Mouse (Mus musculus) forebrain, embryonic 10.5 days (tissue): ENCODE measurements at regions not wholly inside any gene's neighbourhood (a gene's known extent, or its start where the extent isn't known, plus 50 kb on each side); places are given as distances from the start of the nearest gene placed in this dataset.

ENCODE experiments used
- DNase-seq: peaks from one replicate; pipeline ENCODE4 v3.0.0-alpha.2; 2017; ENCODE audit warnings: low spot score; ENCODE audit errors: extremely low spot score
- H3K27ac ChIP-seq: fragments of 300-500 bp; sonication (generic); 2 replicates; pipeline ENCODE4 v1.5.1; 2016; ENCODE audit warnings: mild to moderate bottlenecking
- H3K27me3 ChIP-seq: fragments of 300-500 bp; sonication (generic); 2 replicates; pipeline ENCODE4 v1.6.1; 2016; ENCODE audit warnings: mild to moderate bottlenecking; ENCODE audit not compliant: poor library complexity, severe bottlenecking
- H3K36me3 ChIP-seq: fragments of 300-500 bp; sonication (generic); replicated peaks from 2 replicates; pipeline ENCODE4 v1.6.1; 2016; ENCODE audit warnings: mild to moderate bottlenecking, moderate library complexity
- H3K4me1 ChIP-seq: fragments of 300-500 bp; sonication (generic); 2 replicates; pipeline ENCODE4 v1.6.1; 2016
- H3K4me3 ChIP-seq: fragments of 300-500 bp; sonication (generic); 2 replicates; pipeline ENCODE4 v1.5.1; 2016; ENCODE audit warnings: mild to moderate bottlenecking, moderate library complexity
- H3K9me3 ChIP-seq: fragments of 300-500 bp; sonication (generic); 2 replicates; pipeline ENCODE4 v1.6.1; 2016; ENCODE audit warnings: mild to moderate bottlenecking, moderate library complexity
- WGBS: fragments of 180-500 bp; shearing (Covaris S2); methylation state at CpG from one replicate; pipeline ENCODE4 v1.1.7; 2016; 5-methylcytosine and 5-hydroxymethylcytosine counted together

- H3K27ac ChIP-seq, result no peak overlapping the region
- WGBS, result 89% methylated on average over 8 of the region's 8 CpGs
- no peak overlapping the region for H3K4me3 ChIP-seq
- H3K27me3 ChIP-seq, result 0 out of 2 replicates have a peak, but pooled peaks cover 4% of the 10 kb centered on the region
- H3K4me1 ChIP-seq, result peaks cover 21% of the 10 kb centered on the region
- H3K9me3 ChIP-seq, result no peaks in the 10 kb centered on the region
- no peak for DNase-seq
- H3K36me3 ChIP-seq, result no peaks in the 10 kb centered on the region
These were observed 375.2 kb downstream of the Rps24 start for GRCm38 (mm10) chr14:24862171-24862570.

GRCm38 (mm10) chr14:24862661-24863060, 375.7 kb downstream of the Rps24 start:
- no peaks in the 10 kb centered on the region for H3K36me3 ChIP-seq
- 88% methylated on average over 7 of the region's 7 CpGs for WGBS
- H3K27me3 ChIP-seq, result 0 out of 2 replicates have a peak, but pooled peaks cover 4% of the 10 kb centered on the region
- DNase-seq, result no peak
- no peak overlapping the region for H3K27ac ChIP-seq
- H3K4me3 ChIP-seq, result no peak overlapping the region
- no peaks in the 10 kb centered on the region for H3K9me3 ChIP-seq
- H3K4me1 ChIP-seq, result peaks cover 21% of the 10 kb centered on the region

- Histone ChIP-seq H3K9me3 (no peaks in the 10 kb centered on the region), H3K27ac (no peak overlapping the region), H3K36me3 (no peaks in the 10 kb centered on the region), H3K4me1 (peaks cover 21% of the 10 kb centered on the region), H3K27me3 (0 out of 2 replicates have a peak, but pooled peaks cover 4% of the 10 kb centered on the region), H3K4me3 (no peak overlapping the region)
- DNase-seq, result no peak
- 82% methylated on average over 8 of the region's 8 CpGs for WGBS
These were observed 376.2 kb downstream of the Rps24 start for GRCm38 (mm10) chr14:24863116-24863515.

DNA sequence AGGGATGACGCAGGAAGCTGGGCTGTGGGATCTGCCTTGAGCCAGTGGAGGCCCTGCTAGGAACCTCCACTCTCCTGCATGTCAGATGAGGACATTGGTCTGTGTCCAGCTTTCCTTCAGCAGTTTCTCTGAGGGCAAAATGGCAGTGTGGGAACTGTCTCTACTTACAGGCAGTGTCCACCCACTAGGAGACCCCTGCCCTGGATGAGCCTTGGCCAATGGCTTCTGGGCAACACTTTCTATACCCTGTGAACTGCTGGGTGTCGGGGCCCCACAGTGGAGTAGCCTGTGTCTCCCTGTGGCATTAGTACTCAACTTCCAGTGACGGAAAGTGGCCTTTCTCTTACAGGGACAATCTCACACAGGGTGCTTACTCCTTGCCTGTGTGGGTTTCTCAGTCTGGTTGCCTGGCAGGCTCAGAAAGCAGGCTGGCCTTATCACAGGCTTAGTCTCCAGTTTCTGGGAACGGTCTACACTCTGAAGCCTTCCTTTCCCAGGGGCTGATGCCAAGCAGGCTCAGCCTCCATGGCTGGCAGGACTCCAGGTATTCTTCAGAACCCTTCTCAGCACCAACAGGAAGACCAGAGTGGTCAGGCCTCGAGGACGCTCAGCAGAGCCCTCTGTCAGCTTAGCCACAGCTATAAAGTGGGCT, 378.8 kb downstream of the Rps24 start:
- 89% methylated on average over 6 of the region's 6 CpGs for WGBS
- Histone ChIP-seq H3K27me3 (0 out of 2 replicates have a peak, but pooled peaks cover 4% of the 10 kb centered on the region), H3K36me3 (no peaks in the 10 kb centered on the region), H3K9me3 (no peaks in the 10 kb centered on the region), H3K4me3 (no peak overlapping the region), H3K27ac (peak overlapping the region; percentile 45), H3K4me1 (peaks cover 16% of the 10 kb centered on the region)
- no peak for DNase-seq

DNA sequence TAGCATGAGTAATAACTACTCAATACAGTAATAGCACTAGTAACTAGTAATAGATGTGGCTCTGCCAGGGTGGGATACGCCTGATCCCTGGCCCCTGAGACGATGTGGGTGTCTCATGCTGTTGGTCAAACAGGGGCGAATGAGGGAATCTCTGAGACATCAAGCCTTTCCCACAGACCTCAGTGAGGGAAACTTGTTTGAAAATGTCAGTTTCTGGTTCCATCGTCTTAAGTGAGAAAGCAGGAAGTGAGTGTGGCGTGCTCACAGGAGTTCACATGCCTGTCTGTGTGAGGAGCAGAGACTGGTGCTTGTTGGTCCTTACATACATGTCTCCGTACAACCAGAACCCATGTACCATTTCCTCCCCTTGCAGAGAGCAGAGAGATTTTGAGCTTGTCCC, 380.9 kb downstream of the Rps24 start:
- no peaks in the 10 kb centered on the region for H3K9me3 ChIP-seq
- no peak for DNase-seq
- 93% methylated on average over 6 of the region's 6 CpGs for WGBS

GRCm38 (mm10) chr14:24868756-24869155, 381.8 kb downstream of the Rps24 start:
- no peak overlapping the region for H3K27ac ChIP-seq
- WGBS, result 86% methylated on average over 6 of the region's 6 CpGs
- H3K36me3 ChIP-seq, result no peaks in the 10 kb centered on the region
- no peak for DNase-seq
- H3K9me3 ChIP-seq, result no peaks in the 10 kb centered on the region
- H3K4me1 ChIP-seq, result peaks cover 15% of the 10 kb centered on the region
- no peak overlapping the region for H3K4me3 ChIP-seq
- no peaks in the 10 kb centered on the region for H3K27me3 ChIP-seq

More for the DNA sequence above, 380.9 kb downstream of the Rps24 start:
- H3K4me3 ChIP-seq, result no peak overlapping the region
- 0 out of 2 replicates have a peak, but pooled peaks cover 4% of the 10 kb centered on the region for H3K27me3 ChIP-seq
- H3K36me3 ChIP-seq, result no peaks in the 10 kb centered on the region
- peaks cover 19% of the 10 kb centered on the region for H3K4me1 ChIP-seq
- H3K27ac ChIP-seq, result no peak overlapping the region

- Histone ChIP-seq H3K9me3 (no peaks in the 10 kb centered on the region), H3K27ac (no peak overlapping the region), H3K27me3 (no peaks in the 10 kb centered on the region; the same call in 1 of the 2 replicates), H3K4me1 (peaks cover 16% of the 10 kb centered on the region), H3K36me3 (no peaks in the 10 kb centered on the region), H3K4me3 (no peak overlapping the region)
- no peak for DNase-seq
- WGBS, result 93% methylated on average over 3 of the region's 3 CpGs
These were observed 383.3 kb downstream of the Rps24 start for GRCm38 (mm10) chr14:24870246-24870645.

GRCm38 (mm10) chr14:24871392-24871998, 384.6 kb downstream of the Rps24 start:
- no peaks in the 10 kb centered on the region; the same call in 1 of the 2 replicates for H3K27me3 ChIP-seq
- H3K4me1 ChIP-seq, result peaks cover 23% of the 10 kb centered on the region
- no peak for DNase-seq
- WGBS, result 82% methylated on average over 10 of the region's 10 CpGs
- H3K4me3 ChIP-seq, result no peak overlapping the region
- H3K9me3 ChIP-seq, result no peaks in the 10 kb centered on the region
- no peaks in the 10 kb centered on the region for H3K36me3 ChIP-seq
- 0 out of 2 replicates have a peak overlapping the region, but pooled peaks have one; percentile 31 for H3K27ac ChIP-seq

- WGBS, result 44% methylated on average over 3 of the region's 3 CpGs
- Histone ChIP-seq H3K27me3 (no peaks in the 10 kb centered on the region; the same call in 1 of the 2 replicates), H3K4me3 (no peak overlapping the region), H3K9me3 (no peaks in the 10 kb centered on the region), H3K36me3 (no peaks in the 10 kb centered on the region), H3K27ac (no peak overlapping the region), H3K4me1 (peaks cover 27% of the 10 kb centered on the region)
- no peak for DNase-seq
These were observed 386.0 kb downstream of the Rps24 start for GRCm38 (mm10) chr14:24872931-24873330.

DNA sequence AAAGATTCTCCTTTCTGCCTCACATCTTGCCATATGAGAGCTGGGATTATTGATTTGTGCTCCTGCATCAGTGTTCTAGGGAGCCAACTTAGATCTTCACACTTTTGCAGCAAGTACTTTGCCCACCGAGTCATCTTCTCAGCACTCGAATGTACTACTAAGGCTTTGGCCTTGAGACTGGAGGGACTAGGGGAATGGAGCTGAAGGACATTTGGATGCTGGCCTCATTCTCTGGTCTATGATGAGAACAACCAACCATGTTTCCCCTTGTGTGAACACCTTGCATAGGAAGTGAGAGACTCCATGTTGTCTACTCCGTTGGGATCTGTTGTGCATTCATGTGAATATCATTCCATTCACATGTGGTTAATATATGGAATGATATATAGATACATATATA, 386.5 kb downstream of the Rps24 start:
- DNase-seq, result no peak
- H3K27ac ChIP-seq, result no peak overlapping the region
- H3K4me1 ChIP-seq, result peaks cover 27% of the 10 kb centered on the region
- no peaks in the 10 kb centered on the region for H3K36me3 ChIP-seq
- H3K27me3 ChIP-seq, result no peaks in the 10 kb centered on the region; the same call in 1 of the 2 replicates
- no peaks in the 10 kb centered on the region for H3K9me3 ChIP-seq
- H3K4me3 ChIP-seq, result no peak overlapping the region
- WGBS, result 90% methylated on average over 3 of the region's 3 CpGs

DNA sequence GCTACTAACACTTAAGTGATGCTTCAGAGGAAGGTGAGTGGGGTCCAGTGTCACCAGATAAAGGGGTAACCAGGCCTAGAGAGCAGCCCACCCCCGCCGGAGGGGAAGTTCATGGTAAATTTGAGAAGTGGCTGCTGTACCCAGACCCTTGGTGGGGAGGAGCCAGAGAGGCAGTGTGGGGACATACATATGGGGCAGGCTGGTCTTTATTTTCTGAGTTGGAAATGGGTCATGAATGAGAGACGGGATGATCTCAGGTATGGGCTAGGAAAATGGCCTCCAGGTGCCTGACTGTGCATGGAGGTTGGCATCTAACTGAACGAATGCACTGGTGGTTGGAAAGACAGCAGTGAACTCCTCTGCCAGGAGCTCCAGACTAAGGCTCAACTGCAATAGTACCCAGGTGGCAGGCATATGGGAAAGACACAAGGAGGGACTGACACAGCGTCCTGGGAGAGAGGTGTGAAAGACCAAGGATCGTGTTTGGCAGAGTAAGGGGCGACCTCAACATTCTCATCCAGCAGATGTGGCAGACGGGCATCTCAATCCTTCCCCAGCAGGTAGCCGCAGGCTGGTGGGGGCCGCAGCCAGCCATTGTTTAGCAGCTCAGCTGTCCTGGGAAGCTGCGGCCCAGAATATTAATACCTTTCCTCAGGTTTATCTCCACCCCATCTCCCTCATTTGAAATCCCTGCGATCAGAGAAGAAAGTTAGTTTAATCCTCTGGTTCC, 387.7 kb downstream of the Rps24 start:
- Histone ChIP-seq H3K36me3 (no peaks in the 10 kb centered on the region), H3K27ac (peak overlapping the region; percentile 22), H3K4me1 (peaks cover 27% of the 10 kb centered on the region), H3K27me3 (no peaks in the 10 kb centered on the region; the same call in 1 of the 2 replicates), H3K9me3 (no peaks in the 10 kb centered on the region), H3K4me3 (no peak overlapping the region)
- 56% methylated on average over 12 of the region's 12 CpGs for WGBS
- DNase-seq, result no peak

- 53% methylated on average over 8 of the region's 8 CpGs for WGBS
- Histone ChIP-seq H3K27me3 (no peaks in the 10 kb centered on the region; the same call in 1 of the 2 replicates), H3K9me3 (no peaks in the 10 kb centered on the region), H3K36me3 (no peaks in the 10 kb centered on the region), H3K27ac (0 out of 2 replicates have a peak overlapping the region, but pooled peaks have one; percentile 22), H3K4me1 (peaks cover 27% of the 10 kb centered on the region), H3K4me3 (no peak overlapping the region)
- no peak for DNase-seq
These were observed 388.2 kb downstream of the Rps24 start for GRCm38 (mm10) chr14:24875156-24875545.

- no peaks in the 10 kb centered on the region; the same call in 1 of the 2 replicates for H3K27me3 ChIP-seq
- WGBS, result 76% methylated on average over 6 of the region's 6 CpGs
- peak overlapping the region; percentile 72 for H3K27ac ChIP-seq
- no peaks in the 10 kb centered on the region for H3K9me3 ChIP-seq
- no peaks in the 10 kb centered on the region for H3K36me3 ChIP-seq
- peaks cover 27% of the 10 kb centered on the region for H3K4me1 ChIP-seq
- DNase-seq, result no peak
- no peak overlapping the region for H3K4me3 ChIP-seq
These were observed 389.0 kb downstream of the Rps24 start for GRCm38 (mm10) chr14:24875934-24876333.
